Mouse (Mus musculus): ENCODE data around the gene Mak.

GRCm38 (mm10) chr13:41119152-41119945 is 39.8 kb upstream of the Mak start:
- no peak for TF ChIP-seq CTCF (IDR thresholded peaks at IDR 0.05; ENCODE audit: insufficient read depth, low read length)
- no peak for TF ChIP-seq POLR2A (IDR thresholded peaks at IDR 0.05; ENCODE audit: borderline replicate concordance, extremely low read depth, low read depth, low read length)

All from lung, adult 2 months (tissue).